Mouse (Mus musculus) cerebellum, postnatal 25 days (tissue): Measurements from ENCODE around the gene Aimp1.

Experiments used
- DNase-seq, 2 experiments: peaks; one replicate each; pipeline ENCODE4 v3.0.0; 2021; ENCODE audit warnings: mixed read lengths in 2 of 2

Gene Aimp1

DNA sequence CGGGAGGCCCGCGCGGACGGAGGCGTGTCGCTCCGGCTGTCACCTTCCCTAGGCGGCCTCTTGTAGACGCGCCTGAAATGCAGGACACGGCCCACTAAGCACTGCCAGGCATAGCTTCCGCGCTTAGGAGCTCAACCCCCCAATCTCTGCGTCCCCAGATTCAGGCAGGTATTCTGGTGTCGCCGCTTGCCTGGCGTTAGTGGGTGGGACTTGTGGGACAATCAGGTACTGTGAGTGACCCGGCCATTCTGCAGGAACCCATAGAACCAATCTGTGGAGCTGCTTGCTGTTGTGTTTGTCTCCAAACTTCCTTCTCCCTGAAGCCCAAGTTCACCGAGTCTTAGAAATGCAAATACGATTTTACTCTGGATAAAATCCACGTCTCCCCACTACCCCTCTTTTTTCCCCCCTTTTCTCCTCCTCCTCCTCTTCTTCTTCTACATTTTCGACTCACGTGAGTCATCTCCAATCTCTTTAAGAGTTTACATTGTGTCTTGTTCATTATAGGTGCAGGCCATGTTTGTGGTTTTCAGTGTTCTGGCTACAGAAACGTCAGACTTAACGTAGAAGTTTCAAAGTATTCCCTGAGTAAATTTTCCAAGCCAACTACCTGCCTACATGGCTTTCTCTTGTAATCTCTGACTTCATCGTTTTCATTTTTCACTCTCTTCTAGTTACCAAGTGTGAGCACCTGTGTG is at the start of gene Aimp1:
TSS of gene Aimp1 (minus strand) at position 140 of the 698 bp plus-strand sequence.
- DNase-seq = no peak

DNA sequence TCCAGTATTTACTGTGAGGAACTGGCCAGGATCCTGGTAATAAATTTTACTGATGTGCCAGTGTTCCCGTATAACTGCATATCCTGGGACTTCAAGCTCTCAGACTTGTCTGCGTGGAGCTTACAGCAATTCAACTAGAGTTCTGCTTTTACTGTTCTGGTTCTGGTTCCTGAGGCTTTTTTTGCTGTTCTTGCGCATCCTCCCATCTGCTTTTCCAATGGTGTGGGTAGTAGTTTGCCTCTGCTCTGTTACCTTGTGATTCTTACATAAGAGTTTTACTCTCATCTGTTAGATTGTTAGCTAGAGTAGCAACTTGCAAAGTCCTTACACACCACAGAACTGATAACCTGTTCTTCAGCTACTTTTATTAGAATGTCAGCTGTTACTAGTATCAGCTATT is 40.2 kb upstream of the Aimp1 start:
- DNase-seq = no peak

DNA sequence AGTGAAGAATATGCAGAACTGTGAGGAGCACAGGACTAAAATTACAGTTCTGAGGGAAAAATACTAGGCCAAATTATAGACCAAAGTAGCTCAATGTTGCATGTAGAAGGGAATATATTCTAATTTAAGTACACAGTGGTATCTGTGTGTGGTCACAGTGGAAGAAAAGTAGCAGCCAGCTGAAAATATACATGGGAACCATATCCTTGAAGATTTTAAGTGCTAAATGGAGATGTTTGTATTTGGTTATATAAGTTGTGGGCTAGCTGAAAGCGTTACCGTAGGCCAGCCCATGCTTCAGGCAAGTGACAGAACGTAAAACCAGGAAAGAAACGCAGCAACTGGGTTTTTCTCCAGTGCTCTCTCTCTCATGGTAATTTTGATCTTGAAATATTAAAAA is 33.1 kb upstream of the Aimp1 start:
- DNase-seq = no peak

DNA sequence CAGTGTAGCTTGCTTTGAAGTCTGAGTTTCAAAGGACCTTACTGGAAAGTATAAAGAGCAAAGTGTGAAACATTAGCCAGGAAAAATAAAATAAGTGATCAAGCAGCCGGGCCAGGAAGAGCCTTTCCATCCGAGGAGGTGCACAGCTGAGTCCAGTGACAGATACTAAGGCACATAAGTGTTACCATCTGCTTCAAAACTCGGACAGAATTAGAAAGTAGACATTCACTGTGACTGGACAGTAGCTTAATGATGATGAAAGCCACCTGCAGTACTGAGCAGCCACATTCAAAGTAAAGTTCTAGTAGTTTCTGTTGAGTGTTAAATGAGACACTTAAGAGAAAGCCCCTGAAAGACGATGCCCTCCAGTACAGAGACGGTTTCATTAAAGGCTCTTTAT is 29.7 kb upstream of the Aimp1 start:
- DNase-seq = no peak

DNA sequence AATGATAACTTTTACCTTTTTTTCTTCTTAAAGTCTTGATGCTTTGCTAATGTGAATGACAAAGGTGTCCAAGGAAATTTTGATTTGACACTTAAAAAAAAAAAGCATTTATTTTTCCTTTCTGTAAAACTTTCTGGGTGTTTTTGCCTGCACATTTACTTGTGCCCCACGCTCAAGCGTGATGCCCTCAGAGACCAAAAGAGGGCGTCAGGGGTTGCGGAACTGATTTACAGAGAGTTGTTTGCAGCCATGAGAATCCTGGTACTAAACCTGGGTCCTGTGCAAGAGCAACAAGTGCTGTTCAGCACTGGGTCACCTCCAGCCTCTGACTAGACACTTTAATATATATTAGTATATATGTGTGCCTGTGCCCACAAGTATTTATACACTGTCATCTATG is 22.8 kb upstream of the Aimp1 start:
- DNase-seq = no peak

DNA sequence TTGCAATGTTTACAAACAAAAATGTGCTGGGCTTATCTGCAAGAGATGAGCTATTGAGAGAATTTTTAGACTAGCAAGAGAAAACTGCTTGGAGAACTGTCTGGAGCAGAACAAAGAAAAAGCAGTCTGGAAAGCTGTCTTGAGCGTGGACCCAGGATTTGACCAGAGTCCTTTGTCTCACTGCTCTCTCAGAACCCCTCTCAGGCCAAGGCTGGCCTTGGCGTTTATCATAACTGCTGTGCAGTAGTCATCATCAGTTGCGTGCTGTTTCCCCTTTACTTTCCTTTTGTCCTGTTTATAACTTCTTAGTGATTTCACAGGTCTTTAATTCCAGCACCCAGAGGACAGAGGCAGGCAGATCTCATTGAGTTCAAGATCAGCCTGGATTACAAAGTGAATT is 20.0 kb upstream of the Aimp1 start:
- DNase-seq = no peak

DNA sequence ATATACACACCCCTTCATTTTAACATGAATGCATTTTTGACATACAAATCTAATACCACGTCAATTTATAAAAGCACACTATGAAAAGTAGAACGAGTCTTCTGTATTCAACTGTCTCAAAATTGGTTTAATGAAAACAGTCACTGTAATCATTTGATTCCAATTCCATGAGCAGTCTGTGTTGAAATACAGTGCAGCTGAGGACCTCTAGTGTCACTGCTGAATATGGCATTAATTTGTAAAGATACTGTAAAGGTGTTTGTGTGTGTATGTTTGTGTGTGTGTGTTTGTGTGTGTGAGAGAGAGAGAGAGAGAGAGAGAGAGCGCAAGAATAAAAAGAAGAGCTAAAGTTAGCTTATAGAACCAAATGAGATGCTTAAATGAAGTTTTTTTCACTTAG is 17.2 kb upstream of the Aimp1 start:
- DNase-seq = peak in 1 of 2 experiments; percentile 10

DNA sequence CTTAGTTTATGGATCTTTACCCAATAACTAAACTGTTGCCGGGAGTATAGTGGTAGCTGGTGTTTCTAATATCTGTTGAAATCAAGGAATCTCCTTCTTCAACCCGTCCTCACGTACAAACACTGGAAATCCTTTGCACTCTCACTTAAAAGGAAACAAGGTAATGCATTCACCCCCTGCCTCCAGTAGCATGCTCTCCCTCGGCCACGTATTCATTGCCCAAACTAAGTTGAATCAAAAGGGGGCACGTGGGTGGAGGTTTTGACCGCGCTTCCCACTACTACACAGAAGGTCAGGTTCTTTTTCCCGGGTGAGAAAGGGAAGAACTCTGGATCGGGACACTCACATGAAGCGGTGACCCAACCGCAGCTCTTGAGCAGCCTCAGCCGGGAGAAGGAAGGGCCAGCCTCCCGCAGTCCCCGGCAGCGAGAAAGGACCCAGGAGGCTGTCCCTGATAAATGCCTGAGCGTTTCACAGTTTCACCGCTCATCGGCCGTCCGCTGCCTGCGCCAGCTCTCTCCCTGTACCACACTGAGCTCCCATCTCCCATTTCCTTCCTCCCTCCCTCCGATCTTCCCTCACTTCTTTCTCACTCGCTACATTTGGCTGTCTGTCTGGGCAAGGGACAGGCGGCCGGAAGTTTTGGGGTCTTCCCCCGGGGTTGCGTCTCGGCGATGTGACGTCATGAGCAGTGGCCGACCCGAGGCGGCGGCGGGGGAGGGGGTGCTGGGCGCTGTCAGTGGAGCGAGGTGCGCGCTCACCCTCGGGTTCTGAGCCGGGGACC is 531 bp downstream of the Aimp1 start, which contains the start of gene Tbck:
TSS of gene Tbck (plus strand) at position 698 of the 784 bp plus-strand sequence.
- peak; percentile 96 to 98 for DNase-seq

DNA sequence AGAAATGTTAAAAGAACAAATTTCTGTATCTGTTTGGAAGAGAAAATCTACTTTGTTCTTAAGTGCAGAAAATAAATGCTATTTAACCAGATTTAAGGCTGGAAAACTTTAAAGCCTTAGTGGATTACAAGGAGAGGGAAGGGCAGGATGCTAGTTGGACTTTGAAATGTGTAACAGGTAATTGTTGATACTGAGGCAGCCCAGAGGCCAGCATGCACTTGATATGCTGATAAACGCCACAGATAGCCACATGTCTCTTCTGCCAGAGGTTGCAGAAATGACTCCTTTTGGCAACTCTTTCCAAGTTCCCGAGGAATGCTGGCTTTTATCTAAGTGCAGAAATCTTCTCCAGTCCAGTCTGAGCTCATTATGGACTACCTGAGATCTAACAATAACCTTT is 6.7 kb downstream of the Aimp1 start:
- no peak for DNase-seq

DNA sequence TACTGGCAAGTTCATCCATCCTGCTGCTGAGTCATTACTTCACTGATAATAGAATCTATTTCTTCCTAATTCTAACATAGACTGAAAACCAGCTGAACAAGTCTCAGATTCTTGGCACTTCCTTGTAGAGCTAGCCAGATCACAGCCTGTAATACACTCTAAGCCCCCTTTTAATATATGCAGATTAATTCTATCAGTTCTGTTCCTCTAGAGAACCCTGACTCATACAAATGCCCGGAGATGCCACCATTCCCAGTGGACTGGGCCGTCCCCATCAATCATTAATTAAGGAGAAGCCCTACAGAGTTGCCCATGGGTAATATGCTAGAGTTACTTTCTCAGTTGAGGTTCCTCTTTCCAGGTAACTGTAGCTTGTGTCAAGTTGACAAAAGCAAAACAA is 28.2 kb downstream of the Aimp1 start:
- DNase-seq = no peak

DNA sequence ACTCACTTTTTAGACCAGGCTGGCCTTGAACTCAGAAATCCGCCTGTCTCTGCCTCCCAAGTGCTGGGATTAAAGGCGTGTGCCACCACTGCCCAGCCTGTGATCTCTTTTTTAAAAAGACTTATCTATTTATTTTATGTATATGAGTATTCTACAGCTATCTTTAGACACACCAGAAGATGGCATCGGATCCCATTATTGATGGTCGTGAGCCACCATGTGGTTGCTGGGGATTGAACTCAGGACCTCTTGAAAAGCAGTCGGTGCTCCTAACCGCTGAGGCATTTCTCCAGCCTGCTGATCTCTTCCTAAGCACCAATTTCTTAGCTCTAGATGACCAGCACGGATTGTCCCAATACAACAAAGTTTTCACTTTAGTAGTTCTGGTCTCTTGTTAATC is 30.2 kb downstream of the Aimp1 start:
- DNase-seq = no peak

DNA sequence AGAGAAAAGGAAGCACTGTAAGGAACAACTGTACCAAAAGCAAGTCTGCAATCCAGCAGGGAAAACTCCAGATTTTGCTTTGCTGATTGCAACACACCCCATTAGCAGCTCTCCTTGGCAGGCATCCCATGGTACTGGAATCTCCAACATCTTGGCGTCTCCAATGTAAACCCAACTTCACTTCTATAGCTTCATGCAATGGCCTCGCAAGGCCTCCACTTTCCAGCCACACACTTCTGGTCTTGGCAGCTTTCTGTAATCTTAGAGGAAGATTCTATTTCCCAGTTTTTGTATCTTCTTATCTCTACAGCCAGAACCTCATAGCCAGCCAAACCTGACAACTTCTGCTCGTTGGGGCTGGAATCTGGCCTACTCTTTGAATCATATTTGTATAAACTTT is 32.4 kb downstream of the Aimp1 start:
- DNase-seq = no peak

DNA sequence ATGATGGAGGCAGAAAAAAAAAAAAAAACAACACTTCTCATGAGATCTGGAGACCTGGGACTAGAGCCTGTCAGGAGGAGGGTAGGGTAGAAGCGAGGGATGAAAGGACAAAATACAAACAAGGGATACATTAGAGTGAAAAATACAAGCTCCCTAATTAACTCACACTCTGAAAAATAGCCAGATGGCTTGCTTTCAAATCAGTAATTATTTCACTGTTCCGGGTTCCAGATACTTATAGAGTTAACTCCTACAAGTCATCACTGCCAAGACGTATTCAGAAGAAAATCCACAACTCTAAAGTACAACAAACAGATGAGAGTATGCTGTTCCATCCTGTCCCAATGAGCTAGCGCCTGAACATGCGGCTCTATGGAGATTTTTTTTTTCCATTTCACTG is 34.0 kb downstream of the Aimp1 start:
- no peak for DNase-seq

DNA sequence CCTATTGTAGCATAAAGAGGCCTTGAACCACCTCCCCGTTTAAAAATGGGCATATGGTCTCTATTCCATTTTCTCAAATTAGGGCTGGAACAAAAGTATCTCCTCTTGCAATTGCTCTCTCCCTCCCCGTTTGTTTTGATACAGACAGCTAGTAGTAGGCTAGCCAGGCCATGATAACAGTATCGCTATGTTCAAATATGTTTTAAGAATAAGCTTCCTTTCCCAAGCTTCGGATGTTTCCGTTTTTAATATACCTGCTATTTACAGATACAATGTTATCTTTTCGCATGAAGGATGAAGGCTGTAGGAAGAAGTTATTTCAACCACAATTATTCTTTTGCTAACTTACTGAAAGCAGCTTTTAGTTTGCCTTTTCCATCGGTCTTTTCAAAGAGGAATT is 34.8 kb downstream of the Aimp1 start:
- no peak for DNase-seq

DNA sequence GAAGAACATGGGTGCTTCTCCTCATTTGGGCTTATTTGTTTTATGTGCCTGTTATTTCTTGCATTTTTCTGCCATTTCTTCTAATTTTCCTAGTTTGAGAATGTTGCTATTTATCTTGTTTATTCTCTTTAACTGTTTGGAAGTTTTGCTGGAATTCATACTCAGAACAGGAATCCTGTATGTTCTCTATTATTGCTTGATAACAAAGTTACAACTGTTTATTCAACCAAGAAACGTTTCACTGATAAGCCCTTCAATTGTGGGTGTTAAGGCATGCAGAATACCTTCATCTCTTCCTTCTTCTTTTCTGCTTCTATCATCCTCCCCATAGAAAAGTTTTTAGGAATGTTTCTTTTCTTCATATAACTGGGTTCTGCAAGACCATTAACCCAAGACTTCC is 37.4 kb downstream of the Aimp1 start:
- no peak for DNase-seq

DNA sequence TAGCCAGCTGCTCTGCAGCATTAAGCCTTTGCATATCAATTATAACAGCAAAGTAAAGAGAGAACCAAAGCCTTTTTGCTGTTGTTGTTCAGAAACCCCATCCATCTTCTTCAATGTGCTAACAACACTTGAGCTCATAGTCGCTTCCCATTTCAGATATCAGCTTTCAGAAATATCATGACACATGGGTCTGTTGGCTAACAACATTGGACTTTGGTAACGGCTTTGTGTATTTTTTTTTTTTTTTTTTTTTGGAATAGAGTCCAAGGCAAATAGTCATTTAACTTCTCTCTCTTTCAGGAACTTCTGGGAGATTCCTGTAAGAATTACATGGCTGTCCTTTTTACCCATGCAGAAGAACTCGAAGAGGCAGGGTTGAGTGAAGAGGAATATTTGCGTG is 40.1 kb downstream of the Aimp1 start:
- DNase-seq = no peak

DNA sequence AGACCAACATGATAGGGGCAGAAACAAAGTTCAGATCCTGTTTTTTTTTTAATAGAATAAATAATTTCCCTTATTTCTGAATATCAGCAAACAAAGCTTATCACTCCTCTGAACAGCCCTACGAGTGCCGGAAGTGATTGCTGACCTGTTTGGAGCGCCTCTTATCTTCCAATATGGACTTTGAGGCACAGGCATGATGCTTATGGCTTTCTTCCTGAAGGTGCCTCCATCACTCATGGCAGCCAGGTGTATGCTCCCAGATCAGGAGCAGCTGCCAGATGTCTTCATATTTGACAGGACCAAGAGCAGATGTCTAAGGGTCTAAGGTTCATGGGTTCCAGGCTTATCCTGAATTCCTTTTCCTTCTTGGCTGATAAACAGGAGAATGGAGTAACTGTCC is 47.1 kb downstream of the Aimp1 start:
- no peak for DNase-seq

DNA sequence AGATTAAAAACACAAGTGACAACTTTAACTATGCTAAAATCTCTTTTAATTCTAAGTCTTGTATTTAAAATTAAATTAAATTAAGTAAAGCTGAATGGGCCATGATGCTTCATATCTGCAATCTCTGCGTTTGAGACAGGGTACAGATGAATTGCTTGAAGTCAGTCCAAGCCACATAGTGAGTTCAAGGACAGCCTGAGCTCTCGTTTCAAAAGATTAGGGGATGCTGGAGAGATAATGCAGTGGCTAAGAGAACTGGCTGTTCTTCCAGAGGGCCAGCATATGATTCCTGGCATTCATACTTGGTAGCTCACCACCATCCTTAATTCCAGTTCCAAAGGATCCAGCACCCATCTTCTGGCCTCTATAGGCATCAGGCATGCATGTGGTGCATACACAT is 50.9 kb downstream of the Aimp1 start:
- no peak for DNase-seq

DNA sequence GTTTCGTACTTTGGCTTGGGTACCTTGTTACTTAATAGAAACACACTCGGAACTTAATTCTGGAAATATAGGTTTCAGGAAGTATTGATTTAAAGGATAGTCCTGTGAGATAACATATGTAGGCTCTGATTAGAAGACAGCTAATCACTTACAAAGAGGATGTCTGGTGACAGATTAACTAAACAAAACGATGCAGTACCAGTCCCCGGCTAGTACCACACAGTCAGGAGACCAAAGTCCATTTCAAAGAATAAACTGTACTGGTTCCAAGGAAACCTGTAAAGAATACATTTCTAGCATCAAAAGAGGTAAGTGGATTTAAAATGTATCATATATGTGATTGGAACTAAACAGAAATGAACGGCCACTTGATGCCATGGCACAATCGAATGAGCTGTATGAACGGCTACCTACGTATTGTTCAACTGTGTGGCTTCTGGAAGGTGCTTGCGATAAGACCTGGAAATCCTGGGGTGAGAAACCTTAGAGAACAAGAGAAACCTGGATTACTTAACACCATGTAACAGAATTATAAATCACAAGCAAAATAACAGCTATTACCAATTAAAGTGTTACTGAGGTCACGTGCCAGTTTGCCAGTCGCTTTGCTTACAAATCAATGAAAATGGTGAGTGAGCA is 54.5 kb downstream of the Aimp1 start, which contains the start of gene Gimd1:
TSS of gene Gimd1 (plus strand) at position 220 of the 639 bp plus-strand sequence.
- DNase-seq = no peak

DNA sequence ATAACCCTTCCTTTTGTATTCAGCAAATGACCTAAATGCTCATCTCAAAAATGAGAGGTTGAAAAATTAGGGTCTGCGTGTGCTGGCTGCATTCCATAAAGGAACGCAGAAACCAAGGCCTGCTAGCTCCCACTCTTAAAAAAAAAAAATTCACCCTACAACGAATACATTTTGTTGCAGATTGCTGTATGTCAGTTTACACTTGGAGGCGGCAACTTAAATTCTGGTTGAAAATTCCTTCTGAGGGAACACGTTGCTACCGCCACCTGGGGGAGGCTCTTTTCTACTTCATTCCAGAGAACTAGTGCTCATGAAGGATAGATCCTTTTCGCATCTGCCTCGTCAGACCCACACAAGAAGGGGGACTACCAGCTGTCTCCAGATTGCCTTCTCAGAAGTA is 55.4 kb downstream of the Aimp1 start:
- DNase-seq = no peak
